Mouse (Mus musculus) WW6 (cell line): Measurements from ENCODE around the gene Ankrd33.

Experiments used
- DNase-seq: peaks from one replicate; pipeline ENCODE4 v3.0.0-alpha.2; 2013; ENCODE audit warnings: low read depth, low spot score

The Ankrd33 gene

DNA sequence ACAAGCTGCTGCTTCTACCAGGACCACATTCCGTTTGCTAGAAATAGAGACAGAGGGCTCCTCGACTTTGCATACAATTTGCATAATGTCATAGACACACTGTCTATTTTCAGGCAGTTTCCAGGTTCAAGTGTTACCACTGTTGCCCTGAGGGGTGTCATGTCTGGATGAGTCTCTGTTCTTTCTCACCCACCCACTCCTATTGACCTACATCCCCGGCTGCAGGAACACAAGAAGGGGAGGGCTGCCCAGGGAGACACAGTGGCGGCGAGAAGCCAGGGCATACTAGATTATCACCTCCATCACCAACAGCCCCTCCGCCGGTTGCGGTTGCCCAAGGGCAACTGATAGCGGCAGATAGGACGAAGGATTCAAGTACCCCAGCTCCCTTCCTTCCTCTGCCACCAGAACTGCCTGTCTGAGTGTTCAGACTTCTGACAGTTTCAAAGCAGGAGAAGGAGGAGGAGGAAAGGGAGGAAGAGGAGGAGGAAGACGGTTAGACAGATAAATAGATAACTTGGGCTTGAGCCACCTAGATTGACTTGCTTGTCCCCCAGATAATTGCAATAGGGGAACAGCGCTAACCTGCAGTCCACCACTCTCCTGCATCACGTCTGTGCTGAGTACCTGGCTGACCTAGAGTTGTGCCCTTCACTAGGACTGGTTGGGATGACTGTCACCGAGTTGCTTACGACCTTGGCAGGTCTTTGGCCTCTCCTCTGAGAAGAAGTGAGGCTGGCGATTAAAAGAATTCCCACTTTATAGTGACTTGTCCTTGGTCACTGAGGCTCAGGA, 31.8 kb downstream of the Ankrd33 start:
- no peak for DNase-seq

DNA sequence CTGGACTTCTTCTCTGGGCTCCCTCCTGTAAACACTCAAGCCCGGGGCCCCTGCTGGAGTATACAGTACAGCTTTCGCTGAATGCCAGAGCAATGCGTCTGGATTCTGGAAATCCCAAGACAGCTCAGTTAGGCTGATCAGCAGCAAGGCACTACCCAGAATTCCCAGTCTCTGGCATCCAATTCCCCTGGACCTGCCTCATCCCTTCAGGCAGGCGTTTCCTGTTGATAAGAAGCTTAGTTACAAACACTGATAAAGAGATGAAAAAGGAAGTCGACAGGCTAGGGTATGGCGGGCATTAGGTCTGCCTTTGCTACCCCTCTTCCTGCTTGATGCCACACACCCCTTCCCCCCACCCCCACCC, 32.3 kb downstream of the Ankrd33 start:
- DNase-seq = no peak

DNA sequence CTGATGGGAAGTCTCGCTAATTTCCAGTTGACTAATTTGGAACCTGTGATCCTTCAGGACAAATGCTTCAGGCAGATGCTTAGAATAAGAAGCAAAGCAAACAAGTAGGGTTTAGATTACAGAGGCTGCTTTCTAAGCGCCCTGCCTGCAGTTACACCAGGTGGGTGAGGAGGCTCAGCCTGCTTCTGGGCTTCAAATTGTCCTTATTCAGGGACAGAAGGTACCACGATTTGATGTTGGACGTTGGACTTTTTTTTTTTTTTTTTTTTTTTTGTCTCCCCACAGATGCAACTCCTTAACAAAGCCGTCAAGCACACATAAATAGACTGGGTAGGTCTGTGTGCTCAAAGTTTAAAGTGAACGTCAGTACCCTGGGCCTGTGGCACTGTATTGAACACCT, 33.0 kb downstream of the Ankrd33 start:
- no peak for DNase-seq

DNA sequence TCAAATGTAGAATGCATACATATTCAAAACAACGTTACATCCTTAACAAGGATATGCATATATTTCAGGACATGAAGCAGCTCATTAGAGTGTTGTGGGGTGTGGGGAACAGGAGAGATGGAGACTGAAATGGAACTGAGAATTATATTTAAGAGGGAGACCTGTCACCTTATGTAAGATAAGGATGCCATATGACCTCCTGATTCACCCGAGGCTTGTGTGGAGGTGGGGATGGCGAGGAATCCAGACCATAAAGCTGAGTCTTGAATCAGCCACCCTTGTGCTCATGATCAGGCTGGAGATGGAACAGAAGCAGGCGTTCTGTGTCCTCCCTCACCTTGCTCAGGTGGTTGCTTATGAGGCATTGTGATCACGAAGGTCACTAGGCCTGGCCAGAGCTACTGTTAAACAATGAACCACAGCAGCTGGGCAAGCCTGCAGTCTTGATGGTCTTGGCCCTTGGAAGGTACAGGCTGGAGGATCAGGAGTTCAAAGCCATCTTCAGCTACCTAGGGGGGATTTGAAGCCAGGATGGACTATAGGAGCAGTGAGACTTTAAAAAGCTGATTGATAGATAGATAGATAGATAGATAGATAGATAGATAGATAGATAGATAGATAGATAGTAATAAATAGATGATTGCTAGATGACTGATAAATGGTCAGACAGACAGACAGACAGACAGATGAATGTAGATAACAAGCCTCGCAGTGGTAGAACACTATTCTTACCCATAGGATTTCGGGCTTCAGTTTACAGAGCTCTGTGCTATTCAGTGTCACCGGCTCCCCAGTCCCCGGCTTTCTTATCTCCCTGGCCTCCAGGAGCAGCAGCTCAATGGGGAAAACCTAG, 36.1 kb downstream of the Ankrd33 start:
- no peak for DNase-seq

DNA sequence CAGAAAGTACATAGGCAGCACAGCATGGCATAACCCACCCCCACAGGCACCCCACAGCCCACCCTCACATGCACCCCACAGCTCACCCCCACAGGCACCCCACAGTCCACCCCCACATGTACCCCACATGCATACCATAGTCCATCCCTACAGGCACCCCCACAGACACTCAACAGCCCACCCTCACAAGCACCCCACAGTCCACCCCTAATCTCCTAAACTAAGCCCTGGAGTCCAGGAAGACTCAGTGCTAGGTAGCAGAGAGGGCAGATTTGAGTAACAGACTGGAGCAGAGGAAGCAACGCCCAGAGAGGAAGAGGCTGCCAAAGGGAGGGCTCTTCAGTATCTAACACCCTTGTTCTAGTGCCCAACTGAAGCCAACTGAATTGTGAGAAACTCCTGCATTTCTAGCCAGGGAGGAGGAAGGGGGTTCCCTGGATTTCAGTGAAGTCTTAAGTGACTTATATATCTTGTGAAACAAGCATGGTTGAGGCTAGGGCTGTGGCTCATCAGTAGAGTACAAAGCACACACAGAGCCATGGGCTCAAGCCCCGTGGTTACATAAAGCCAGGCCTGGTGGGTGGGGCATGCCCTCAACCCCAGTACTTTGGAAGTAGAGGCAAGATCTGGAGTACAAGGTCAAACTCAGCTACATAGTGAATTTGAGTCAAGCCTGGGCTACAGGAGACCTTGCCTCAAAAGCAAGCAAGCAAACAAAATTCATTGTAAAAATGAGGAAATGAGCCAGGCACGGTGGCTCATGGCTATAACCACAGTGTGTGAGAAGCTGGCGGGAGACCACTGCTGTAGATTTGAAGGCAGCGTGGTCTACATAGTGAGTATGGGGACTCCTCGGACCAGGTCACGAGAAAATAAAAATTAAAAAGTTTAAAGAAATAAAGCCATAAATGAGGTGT, 39.4 kb downstream of the Ankrd33 start:
- DNase-seq = no peak

DNA sequence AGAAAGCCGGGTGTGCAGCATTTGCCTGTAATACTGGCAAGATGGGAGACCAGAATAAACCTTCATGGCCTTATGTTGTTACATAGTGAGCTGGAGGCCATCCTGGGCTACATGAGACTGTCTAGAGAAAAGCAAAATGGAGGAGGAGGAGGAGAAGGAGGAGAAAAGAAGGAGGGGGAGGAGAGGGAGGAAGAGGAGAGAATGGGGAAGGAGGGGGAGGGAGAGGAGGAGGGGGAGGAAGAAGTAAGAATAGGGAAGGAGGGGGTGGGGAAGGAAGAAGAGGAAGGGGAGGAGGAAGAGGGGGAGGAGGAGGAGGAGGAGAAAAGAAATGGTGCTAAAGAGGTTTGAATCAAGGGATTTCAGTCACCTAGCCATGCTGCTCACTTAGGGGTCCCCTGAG, 44.6 kb downstream of the Ankrd33 start:
- DNase-seq = no peak

DNA sequence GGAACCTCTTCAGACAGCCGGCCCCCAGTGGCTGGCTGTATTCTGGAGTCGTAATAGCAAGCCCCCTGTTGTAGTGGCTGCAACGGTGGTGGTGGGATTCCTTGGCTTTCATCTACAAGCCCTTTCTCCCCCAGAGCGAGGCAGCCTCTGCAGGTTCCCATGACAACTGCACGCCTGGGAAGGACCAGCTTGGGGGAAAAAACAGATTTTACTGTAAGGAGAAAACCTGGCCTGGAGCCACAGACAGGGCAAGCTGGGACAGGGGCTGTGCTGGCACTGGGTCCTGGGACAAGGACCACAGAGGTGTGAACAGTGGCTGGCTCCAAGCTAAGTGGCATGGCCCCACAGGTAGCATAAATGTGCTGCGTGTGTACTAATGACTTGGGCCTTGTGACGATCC, 45.0 kb downstream of the Ankrd33 start:
- no peak for DNase-seq

DNA sequence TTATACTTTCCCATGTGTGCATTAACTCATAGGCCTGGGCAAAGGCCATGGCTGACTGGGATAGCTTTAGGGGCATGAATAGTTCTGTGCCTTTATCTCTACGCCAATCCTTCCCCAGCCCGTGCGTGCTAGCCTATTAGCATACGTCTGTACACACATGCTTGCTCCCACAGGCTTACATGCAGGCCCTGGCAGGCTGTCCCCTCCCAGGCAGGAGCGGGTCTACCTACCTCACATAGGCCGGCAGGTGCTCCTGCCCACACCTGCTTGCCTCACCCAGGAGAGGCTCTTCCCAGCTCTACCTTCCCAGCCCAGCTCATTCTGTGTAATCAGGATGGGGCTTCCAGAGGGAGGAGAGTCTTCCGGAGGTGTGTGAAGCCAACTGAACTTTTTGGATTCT, 46.0 kb downstream of the Ankrd33 start:
- no peak for DNase-seq

DNA sequence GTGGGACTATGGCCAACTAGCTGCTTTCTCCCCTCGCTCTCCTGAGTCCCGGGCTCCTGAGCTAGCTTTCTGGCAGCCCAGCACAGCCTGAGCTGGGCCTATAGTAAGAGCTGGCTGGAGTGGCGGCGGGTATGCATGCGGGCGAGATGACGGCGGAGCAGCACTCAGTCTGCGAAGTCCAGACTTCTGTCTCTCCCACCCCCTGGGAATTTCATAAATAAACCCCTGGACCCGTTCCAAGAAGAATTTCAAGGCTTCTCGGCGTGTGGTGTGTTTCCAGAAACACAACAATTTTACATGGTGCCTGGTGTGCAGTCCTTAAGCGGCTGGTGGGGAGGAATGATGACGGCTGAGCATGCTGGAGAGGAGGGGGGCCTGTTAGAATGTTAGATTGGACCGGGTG, 47.5 kb downstream of the Ankrd33 start:
- DNase-seq = no peak

DNA sequence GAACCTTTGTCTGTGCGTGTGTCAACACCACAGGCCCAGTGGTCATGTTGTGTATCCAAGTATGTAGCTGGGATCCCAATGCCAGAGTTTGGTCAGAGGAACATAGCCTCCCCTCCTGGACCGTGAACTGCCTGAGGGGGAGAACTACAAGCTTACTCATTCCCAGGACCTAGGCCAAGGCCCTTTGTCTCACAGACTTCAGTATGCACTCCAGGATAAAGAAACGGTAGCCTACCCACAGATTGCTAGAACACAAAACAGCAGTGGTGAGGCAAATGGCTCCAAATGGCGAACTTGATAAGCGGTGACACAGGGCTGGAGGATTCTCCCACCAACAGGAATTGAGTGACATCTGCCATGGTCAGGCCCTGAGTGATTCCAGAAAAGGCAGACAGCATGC, 48.3 kb downstream of the Ankrd33 start:
- no peak for DNase-seq

DNA sequence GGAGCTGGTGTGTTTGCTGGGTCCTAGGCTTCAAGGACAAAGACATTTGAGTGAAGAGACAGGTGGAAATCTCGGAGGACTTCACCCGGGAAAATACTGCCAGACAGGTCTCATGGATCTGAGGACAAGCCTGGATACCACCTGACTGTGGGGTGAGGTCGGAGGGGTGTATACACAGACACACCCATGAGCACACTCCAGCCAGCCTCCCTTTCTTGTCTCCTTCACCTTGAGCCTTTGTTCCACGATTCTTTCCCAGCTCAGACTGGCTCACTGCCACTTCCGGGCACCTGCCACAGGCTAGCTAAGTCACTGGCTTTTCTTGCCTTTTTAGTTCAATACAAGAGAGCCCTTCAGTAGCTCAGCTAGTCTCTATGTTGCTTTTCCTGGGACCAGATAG, 48.7 kb downstream of the Ankrd33 start:
- no peak for DNase-seq

DNA sequence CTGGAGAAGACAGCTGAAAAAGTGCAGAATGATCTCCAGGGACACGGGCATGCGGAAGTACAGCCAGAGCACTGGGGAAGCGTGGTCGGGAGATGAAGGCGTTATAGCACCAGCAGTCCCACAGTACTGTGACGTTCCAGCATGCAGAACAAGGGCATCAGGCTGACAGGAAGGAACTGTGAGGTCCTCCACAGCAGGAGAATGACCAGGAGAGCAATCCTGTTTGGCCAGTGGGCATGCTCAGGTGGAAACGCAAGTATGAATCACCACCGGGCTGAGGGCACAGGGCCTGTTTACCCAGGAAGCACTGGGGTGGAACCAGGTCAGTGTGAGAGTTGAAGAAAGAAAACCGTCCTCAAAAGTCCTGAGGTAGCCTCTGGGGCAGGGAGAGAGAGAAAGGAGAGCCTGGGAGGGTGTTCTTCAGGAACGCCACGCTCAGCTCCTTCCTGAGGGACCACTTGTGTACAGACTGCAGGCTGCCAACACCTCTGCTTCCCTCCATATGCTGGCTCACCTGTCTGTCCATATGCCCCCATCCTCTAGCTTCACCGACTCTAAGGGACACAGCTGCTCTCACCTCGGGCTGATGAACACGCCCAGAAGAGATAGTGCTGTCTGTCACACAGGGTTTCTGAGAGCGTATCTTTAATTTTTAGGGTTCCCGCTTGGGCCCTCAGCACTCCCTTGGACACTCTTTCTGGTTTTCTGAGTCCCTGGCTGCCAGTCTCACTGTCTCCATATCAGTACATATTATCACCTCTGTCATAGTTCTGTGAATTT, 50.3 kb downstream of the Ankrd33 start:
- no peak for DNase-seq

DNA sequence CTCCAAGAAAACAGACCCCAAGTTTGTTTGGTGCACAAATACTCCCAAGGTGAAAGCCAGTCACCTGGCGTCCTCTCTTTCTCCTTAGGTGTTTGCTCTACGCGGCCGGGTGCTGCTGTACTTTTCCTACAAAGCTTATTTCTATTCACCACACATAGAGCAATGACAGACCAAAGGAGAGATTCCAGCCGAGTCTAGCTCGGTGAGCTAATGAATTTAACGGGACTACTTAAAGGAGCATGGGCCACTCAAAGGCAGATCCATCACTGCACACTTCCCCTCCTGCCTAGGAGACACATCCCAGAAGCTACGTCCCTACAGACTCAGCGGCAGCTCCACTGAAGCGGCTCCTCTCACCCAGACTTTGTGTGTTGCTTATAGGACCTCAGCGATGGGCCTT, 52.0 kb downstream of the Ankrd33 start:
- no peak for DNase-seq
